Mouse (Mus musculus): ENCODE data around the gene Gstz1. TPM values are rescaled to one million over a fixed set of nuclear protein-coding genes. Genes with fewer than 3 reads are reported as not detected.

Gene Gstz1
- polyA plus RNA-seq, 1 experiment from 2014 or later: 44.8 TPM

GRCm38 (mm10) chr12:87131181-87131580 is 15.8 kb upstream of the Gstz1 start:
- H3K36me3 ChIP-seq (ENCODE audit: control insufficient read depth, insufficient read depth, low read length): peaks cover 12% of the 10 kb centered on the region; the same call in 1 of the 2 replicates
- no peak overlapping the region for H3K9ac ChIP-seq (ENCODE audit: low read depth, low read length)
- no peak overlapping the region for H3K4me3 ChIP-seq (ENCODE audit: low read length)
- no peaks in the 10 kb centered on the region for H3K4me1 ChIP-seq (ENCODE audit: control insufficient read depth, insufficient read depth, low read length)
- no peak overlapping the region for H3K4me2 ChIP-seq (replicated peaks; ENCODE audit: low read depth, low read length)
- 80% methylated on average over 2 of the region's 2 CpGs for WGBS
- no peak overlapping the region for H3K27ac ChIP-seq (ENCODE audit: low read depth, low read length)
- H3K27me3 ChIP-seq (ENCODE audit: control insufficient read depth, insufficient read depth, low read length): no peaks in the 10 kb centered on the region
- no peak for ATAC-seq (ENCODE audit: low FRiP score, low TSS enrichment)
- H3K9me3 ChIP-seq (ENCODE audit: control insufficient read depth, low read length): no peaks in the 10 kb centered on the region

GRCm38 (mm10) chr12:87131619-87132018 is 15.3 kb upstream of the Gstz1 start:
- H3K9ac ChIP-seq (ENCODE audit: low read depth, low read length): no peak overlapping the region
- no peak for ATAC-seq (ENCODE audit: low FRiP score, low TSS enrichment)
- WGBS: 70% methylated on average over 3 of the region's 3 CpGs

GRCm38 (mm10) chr12:87132210-87132609 is 14.8 kb upstream of the Gstz1 start:
- H3K4me3 ChIP-seq (ENCODE audit: low read length): no peak overlapping the region

More at GRCm38 (mm10) chr12:87131619-87132018, 15.3 kb upstream of the Gstz1 start:
- no peak overlapping the region for H3K4me2 ChIP-seq (replicated peaks; ENCODE audit: low read depth, low read length)
- H3K9me3 ChIP-seq (ENCODE audit: control insufficient read depth, low read length): no peaks in the 10 kb centered on the region
- H3K4me1 ChIP-seq (ENCODE audit: control insufficient read depth, insufficient read depth, low read length): no peaks in the 10 kb centered on the region
- H3K27ac ChIP-seq (ENCODE audit: low read depth, low read length): no peak overlapping the region
- no peaks in the 10 kb centered on the region for H3K27me3 ChIP-seq (ENCODE audit: control insufficient read depth, insufficient read depth, low read length)
- H3K4me3 ChIP-seq (ENCODE audit: low read length): no peak overlapping the region
- H3K36me3 ChIP-seq (ENCODE audit: control insufficient read depth, insufficient read depth, low read length): peaks cover 12% of the 10 kb centered on the region; the same call in 1 of the 2 replicates

GRCm38 (mm10) chr12:87132784-87133183 is 14.2 kb upstream of the Gstz1 start:
- 90% methylated on average over 9 of the region's 9 CpGs for WGBS
- no peaks in the 10 kb centered on the region for H3K27me3 ChIP-seq (ENCODE audit: control insufficient read depth, insufficient read depth, low read length)

More at GRCm38 (mm10) chr12:87132210-87132609, 14.8 kb upstream of the Gstz1 start:
- Histone ChIP-seq H3K4me1 (ENCODE audit: control insufficient read depth, insufficient read depth, low read length) (no peaks in the 10 kb centered on the region), H3K9ac (ENCODE audit: low read depth, low read length) (no peak overlapping the region), H3K4me2 (replicated peaks; ENCODE audit: low read depth, low read length) (no peak overlapping the region), H3K27ac (ENCODE audit: low read depth, low read length) (no peak overlapping the region), H3K9me3 (ENCODE audit: control insufficient read depth, low read length) (no peaks in the 10 kb centered on the region), H3K36me3 (ENCODE audit: control insufficient read depth, insufficient read depth, low read length) (peaks cover 12% of the 10 kb centered on the region; the same call in 1 of the 2 replicates), H3K27me3 (ENCODE audit: control insufficient read depth, insufficient read depth, low read length) (no peaks in the 10 kb centered on the region)
- ATAC-seq (ENCODE audit: low FRiP score, low TSS enrichment): no peak
- 91% methylated on average over 6 of the region's 6 CpGs for WGBS

GRCm38 (mm10) chr12:87137439-87138341 is 9.3 kb upstream of the Gstz1 start:
- no peak overlapping the region for H3K27ac ChIP-seq (ENCODE audit: low read depth, low read length)
- H3K4me2 ChIP-seq (replicated peaks; ENCODE audit: low read depth, low read length): no peak overlapping the region
- no peaks in the 10 kb centered on the region for H3K27me3 ChIP-seq (ENCODE audit: control insufficient read depth, insufficient read depth, low read length)
- peaks cover 10% of the 10 kb centered on the region; the same call in 1 of the 2 replicates for H3K36me3 ChIP-seq (ENCODE audit: control insufficient read depth, insufficient read depth, low read length)
- H3K4me1 ChIP-seq (ENCODE audit: control insufficient read depth, insufficient read depth, low read length): 0 out of 2 replicates have a peak, but pooled peaks cover 4% of the 10 kb centered on the region
- H3K4me3 ChIP-seq (ENCODE audit: low read length): no peak overlapping the region
- no peak for ATAC-seq (ENCODE audit: low FRiP score, low TSS enrichment)
- no peak overlapping the region for H3K9ac ChIP-seq (ENCODE audit: low read depth, low read length)
- WGBS: 91% methylated on average over 15 of the region's 15 CpGs
- H3K9me3 ChIP-seq (ENCODE audit: control insufficient read depth, low read length): no peaks in the 10 kb centered on the region

More at GRCm38 (mm10) chr12:87132784-87133183, 14.2 kb upstream of the Gstz1 start:
- Histone ChIP-seq H3K4me2 (replicated peaks; ENCODE audit: low read depth, low read length) (no peak overlapping the region), H3K36me3 (ENCODE audit: control insufficient read depth, insufficient read depth, low read length) (peaks cover 15% of the 10 kb centered on the region; the same call in 1 of the 2 replicates), H3K9ac (ENCODE audit: low read depth, low read length) (no peak overlapping the region), H3K4me1 (ENCODE audit: control insufficient read depth, insufficient read depth, low read length) (no peaks in the 10 kb centered on the region), H3K27ac (ENCODE audit: low read depth, low read length) (no peak overlapping the region), H3K9me3 (ENCODE audit: control insufficient read depth, low read length) (no peaks in the 10 kb centered on the region), H3K4me3 (ENCODE audit: low read length) (no peak overlapping the region)
- ATAC-seq (ENCODE audit: low FRiP score, low TSS enrichment): no peak

GRCm38 (mm10) chr12:87138342-87138701 is 8.6 kb upstream of the Gstz1 start:
- Histone ChIP-seq H3K36me3 (ENCODE audit: control insufficient read depth, insufficient read depth, low read length) (peaks cover 10% of the 10 kb centered on the region; the same call in 1 of the 2 replicates), H3K4me1 (ENCODE audit: control insufficient read depth, insufficient read depth, low read length) (0 out of 2 replicates have a peak, but pooled peaks cover 4% of the 10 kb centered on the region), H3K27me3 (ENCODE audit: control insufficient read depth, insufficient read depth, low read length) (no peaks in the 10 kb centered on the region), H3K4me3 (ENCODE audit: low read length) (no peak overlapping the region), H3K4me2 (replicated peaks; ENCODE audit: low read depth, low read length) (no peak overlapping the region), H3K9ac (ENCODE audit: low read depth, low read length) (no peak overlapping the region), H3K9me3 (ENCODE audit: control insufficient read depth, low read length) (no peaks in the 10 kb centered on the region), H3K27ac (ENCODE audit: low read depth, low read length) (no peak overlapping the region)
- ATAC-seq (ENCODE audit: low FRiP score, low TSS enrichment): no peak
- 97% methylated on average over 2 of the region's 2 CpGs for WGBS

GRCm38 (mm10) chr12:87138768-87139167 is 8.2 kb upstream of the Gstz1 start:
- H3K27me3 ChIP-seq (ENCODE audit: control insufficient read depth, insufficient read depth, low read length): no peaks in the 10 kb centered on the region
- no peak overlapping the region for H3K4me2 ChIP-seq (replicated peaks; ENCODE audit: low read depth, low read length)
- no peaks in the 10 kb centered on the region for H3K9me3 ChIP-seq (ENCODE audit: control insufficient read depth, low read length)
- H3K4me3 ChIP-seq (ENCODE audit: low read length): no peak overlapping the region
- 80% methylated on average over 2 of the region's 2 CpGs for WGBS
- ATAC-seq (ENCODE audit: low FRiP score, low TSS enrichment): no peak
- H3K9ac ChIP-seq (ENCODE audit: low read depth, low read length): no peak overlapping the region
- peaks cover 10% of the 10 kb centered on the region; the same call in 1 of the 2 replicates for H3K36me3 ChIP-seq (ENCODE audit: control insufficient read depth, insufficient read depth, low read length)
- H3K27ac ChIP-seq (ENCODE audit: low read depth, low read length): no peak overlapping the region
- 0 out of 2 replicates have a peak, but pooled peaks cover 4% of the 10 kb centered on the region for H3K4me1 ChIP-seq (ENCODE audit: control insufficient read depth, insufficient read depth, low read length)

- H3K36me3 ChIP-seq (ENCODE audit: control insufficient read depth, insufficient read depth, low read length): 0 out of 2 replicates have a peak, but pooled peaks cover 7% of the 10 kb centered on the region
- no peaks in the 10 kb centered on the region for H3K27me3 ChIP-seq (ENCODE audit: control insufficient read depth, insufficient read depth, low read length)
- H3K9ac ChIP-seq (ENCODE audit: low read depth, low read length): no peak overlapping the region
- ATAC-seq (ENCODE audit: low FRiP score, low TSS enrichment): no peak
- H3K4me1 ChIP-seq (ENCODE audit: control insufficient read depth, insufficient read depth, low read length): 0 out of 2 replicates have a peak, but pooled peaks cover 11% of the 10 kb centered on the region
- 85% methylated on average over 2 of the region's 2 CpGs for WGBS
- H3K4me3 ChIP-seq (ENCODE audit: low read length): no peak overlapping the region
- H3K9me3 ChIP-seq (ENCODE audit: control insufficient read depth, low read length): no peaks in the 10 kb centered on the region
- no peak overlapping the region for H3K4me2 ChIP-seq (replicated peaks; ENCODE audit: low read depth, low read length)
- H3K27ac ChIP-seq (ENCODE audit: low read depth, low read length): no peak overlapping the region
Observed at GRCm38 (mm10) chr12:87142156-87142555, 4.8 kb upstream of the Gstz1 start.

All from kidney, embryonic 14.5 days (tissue).